Mouse (Mus musculus): Measurements from ENCODE around the gene Ada. TPM values are rescaled to one million over a fixed set of nuclear protein-coding genes. Genes with fewer than 3 reads are reported as not detected.
A peak's percentile ranks its signal among the peaks of the same experiment; 100 is the strongest.

The Ada gene
- total RNA-seq (2021): 1 to 10 TPM; 1.0 to 1.9 TPM
- long read RNA-seq, partial matches to known transcripts: 1 of 1 reads
- long read RNA-seq, other reads (novel, unspliced or antisense): 0 of 1 reads

DNA sequence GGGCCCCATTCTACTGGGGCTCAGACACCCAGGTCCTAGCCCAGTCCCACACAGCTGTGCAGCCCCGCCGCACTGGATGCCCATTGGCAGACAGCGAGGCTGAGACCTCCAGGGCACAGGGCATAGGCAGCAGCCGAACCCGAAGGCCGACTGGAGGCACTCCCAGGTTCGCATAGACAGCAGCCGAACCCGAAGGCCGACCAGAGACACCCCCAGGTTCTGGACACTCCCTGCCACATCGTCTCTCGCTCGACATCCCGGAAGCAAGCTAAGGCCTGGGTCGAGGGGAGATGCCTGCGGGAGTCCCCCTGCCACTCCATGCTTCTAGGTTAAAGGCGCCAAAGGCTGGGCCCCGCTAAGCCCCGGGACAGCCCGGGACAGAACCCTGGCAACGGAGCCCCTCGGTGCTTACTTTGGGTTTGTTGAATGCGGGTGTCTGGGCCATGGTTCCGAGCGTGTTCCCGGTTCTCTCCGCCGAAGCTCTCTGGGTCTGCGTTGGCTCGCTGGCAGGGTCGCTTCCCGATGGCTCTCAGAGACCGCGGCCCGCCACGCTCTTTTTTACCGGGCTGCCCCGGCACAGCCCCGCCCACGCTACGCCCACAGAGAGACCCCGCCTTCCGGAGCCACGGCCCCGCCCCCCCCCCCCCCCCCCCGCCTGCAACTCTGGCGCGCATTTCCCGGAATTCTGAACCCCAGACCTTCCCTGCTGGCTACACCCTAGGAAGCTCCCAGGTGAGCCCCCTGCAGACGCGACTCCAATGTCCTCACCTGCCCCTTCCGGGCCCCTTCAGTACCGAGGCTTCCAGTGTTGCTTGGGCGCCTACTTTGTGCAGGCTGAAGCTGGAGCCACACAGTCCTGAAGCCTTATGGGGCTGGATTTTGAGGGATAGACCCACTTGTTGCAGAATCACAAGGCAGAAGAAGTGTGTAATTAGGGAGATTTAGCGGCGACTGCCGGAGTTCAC lies at the start of gene Ada:
Gene Ada (minus strand): TSS at position 593 of the 965 bp plus-strand sequence.
- peak in 1 of 2 experiments; percentile 29 for DNase-seq (ENCODE audit: low spot score in 2 of 2)

DNA sequence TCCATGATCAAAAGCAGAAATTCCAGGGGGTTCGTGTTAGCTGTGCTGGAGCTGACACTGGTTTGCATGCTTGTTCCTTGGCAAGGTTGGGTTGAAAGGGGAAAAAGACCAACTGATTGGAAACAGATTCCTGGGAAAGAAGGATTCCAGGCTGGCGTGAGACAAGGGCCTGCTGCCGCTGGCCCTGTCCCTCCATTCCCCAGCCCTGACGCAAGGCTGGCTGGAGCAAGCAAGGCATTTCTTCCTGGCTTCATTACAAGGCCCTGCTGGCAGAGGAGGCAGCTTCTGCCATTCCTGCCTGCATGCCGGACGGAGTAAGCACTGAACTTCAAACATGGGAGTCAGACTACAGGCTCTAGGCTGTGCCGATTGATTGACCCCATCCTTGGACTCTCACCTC lies 48.4 kb upstream of the Ada start:
- no peak for DNase-seq (ENCODE audit: low spot score in 2 of 2)

DNA sequence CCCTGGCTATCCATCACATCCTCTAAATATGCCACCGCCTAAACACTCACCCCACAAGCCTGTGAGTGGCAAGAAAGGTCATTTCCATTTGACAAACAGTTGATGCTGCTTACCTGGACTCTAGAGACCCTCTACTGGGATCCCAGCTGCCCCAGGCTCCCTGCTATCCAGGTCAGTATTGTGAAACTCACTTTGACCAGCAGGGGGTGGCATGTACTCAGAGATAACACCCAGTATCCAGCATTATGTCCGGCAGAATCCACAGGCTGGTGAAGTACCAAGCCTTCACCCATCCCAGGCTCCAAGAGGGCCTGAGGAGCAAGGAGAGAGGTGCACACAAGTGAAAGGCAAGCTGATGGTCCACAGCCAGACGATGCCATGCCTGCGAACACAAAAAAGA lies 38.4 kb upstream of the Ada start:
- peak; percentile 59 to 85 for DNase-seq (ENCODE audit: low spot score in 2 of 2)

DNA sequence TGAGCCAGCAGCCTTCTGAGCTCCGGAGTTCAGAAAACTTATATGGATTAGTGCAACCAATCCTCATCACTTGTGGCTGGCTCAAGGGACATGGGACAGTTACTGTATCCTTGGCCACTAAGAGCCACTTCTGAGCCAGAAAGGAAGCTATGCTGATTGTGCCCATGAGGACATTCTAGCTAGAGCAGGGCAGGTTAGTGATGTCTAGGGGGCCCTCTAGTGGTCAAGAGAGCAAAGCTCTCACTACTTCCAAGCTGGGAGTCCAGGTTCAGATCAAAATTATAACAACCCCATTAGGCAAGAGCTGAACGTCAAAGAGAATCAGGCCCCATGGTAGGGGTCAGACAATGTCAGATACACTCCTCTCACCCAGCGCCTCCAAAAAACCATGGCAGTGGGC lies 37.7 kb upstream of the Ada start:
- DNase-seq (ENCODE audit: low spot score in 2 of 2): peak in 1 of 2 experiments; percentile 70

DNA sequence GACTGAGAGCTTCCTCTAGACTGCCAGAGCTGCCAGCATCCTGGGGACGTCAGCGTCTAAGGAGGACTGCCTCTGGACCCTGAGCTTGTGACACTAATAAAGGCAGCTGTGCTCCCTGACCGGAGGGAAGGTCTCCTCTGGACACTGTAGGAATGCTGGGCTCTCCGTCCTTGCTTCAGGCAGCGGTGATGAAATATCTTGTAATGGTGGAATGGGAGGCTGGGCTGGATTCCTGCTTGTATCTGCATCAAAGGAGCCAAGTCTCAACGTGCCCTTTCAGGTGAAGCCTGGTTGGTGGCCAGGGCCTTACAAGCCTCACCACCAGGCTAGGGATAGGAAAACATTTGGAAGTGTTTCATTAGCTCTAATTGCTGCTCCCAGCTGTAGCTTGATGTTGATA lies 37.0 kb upstream of the Ada start:
- no peak for DNase-seq (ENCODE audit: low spot score in 2 of 2)

DNA sequence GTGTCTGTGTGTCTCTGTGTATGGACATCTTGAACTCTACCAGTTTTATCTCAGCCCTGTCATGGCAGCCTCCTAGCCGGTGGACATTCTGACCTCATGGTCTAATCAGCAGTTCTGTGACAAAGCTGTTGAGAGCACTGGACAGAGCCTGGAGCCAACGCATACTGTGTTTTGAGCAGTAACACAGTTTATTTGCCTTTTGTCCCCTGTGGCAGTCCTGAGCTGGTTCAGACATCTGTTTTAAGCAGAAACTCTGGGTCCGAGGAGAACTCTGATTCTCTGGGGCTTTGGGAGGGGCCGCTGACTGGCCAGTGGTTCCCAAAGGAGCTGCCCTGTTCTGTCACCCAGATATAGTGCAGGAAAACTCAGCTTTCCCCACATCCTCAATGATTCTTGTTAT lies 33.9 kb upstream of the Ada start:
- DNase-seq (ENCODE audit: low spot score in 2 of 2): no peak

DNA sequence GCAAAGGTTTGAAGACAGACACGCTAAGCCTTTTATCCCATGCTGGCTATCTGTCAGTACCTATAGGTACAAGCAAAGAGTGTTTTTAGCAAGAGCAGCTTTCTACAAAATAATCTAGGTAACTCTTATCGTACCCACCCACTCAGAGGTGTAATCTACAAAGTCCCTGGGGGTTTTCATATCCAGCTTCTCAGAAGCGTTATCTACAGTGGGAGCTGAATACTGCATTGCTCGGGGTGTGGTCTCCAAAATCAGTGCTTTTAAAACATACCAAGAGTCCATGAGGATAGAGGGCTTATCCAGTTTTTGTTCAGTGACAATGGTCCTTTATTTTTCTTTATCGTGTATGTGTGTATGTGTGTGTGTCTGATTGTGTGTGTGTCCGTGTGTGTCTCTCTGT lies 33.3 kb upstream of the Ada start:
- no peak for DNase-seq (ENCODE audit: low spot score in 2 of 2)

DNA sequence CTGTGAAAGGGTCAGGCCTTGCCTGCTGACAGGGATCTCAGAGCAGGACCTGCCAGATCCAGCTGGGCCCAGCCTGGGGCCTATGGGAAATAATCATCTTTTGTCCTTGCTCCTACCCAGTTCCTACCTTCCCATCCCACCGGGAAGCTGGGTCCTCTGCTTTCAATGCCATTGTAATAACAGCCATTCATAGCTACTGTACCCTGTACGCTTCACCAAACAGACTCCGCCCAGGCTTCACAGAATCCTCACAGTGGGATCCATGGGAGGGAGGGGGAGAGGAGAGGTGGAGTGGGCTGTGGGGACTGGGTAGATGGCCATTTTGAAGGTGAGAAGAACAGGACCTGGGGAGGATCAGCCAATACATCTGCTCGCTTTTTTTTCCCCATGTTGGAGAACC lies 28.9 kb upstream of the Ada start:
- DNase-seq (ENCODE audit: low spot score in 2 of 2): no peak

DNA sequence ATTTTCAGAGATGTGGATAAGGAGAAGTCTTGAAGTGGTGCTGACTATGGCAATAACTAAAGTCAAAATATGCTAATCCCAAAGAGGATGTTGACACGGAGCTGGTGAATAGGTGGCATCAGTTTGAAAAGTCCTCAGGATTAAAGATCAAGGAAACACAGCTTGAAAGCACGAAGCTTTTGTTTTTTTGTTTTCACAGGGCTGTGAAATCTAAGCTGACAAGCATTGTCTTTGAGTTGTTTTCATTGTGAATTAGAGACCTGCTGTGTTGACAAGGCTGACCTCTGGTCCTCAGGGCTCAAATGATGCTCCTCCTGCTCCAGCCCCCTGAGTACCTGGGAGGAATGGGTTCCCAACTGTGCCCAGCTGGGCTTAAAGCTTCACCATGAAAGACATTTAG lies 27.0 kb upstream of the Ada start:
- DNase-seq (ENCODE audit: low spot score in 2 of 2): no peak

DNA sequence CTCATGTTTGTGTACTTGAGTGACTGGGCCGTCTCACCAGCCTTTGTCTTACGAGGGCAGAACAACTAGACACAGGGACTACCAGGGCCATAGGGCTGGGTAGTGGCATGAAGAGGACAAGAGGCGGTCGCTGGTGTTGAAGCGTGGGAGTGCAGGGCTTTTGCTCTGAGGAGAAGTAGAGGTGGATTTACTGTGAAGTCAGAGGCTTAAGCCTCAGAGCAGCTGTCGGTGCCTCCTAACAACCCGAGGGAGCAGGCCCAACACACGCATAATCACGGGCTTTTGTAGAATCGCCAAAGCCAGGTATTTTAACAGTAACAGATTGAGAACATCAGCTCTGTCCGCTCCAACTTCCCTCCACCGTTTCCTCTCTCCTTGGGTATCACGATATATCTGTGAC lies 26.6 kb upstream of the Ada start:
- DNase-seq (ENCODE audit: low spot score in 2 of 2): no peak

DNA sequence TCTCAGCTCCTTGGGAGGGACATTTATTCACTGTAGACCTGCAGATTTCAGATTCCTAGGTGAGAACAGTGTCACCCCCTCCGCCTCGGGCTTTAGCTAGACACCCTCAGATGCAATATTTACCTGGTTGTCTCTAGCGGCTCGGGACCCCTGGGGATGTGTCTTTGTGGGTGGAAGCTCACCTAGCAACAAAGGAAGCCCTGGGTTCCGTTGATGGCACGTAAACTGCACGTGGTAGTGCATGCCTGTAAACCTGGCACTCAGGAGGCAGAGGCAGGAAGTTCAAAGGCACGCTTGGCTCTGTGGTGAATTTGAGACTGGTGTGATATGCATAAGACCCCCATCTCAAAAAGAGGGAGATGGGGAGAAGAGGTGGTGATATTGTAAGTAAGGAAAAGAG lies 20.7 kb upstream of the Ada start:
- DNase-seq (ENCODE audit: low spot score in 2 of 2): no peak

DNA sequence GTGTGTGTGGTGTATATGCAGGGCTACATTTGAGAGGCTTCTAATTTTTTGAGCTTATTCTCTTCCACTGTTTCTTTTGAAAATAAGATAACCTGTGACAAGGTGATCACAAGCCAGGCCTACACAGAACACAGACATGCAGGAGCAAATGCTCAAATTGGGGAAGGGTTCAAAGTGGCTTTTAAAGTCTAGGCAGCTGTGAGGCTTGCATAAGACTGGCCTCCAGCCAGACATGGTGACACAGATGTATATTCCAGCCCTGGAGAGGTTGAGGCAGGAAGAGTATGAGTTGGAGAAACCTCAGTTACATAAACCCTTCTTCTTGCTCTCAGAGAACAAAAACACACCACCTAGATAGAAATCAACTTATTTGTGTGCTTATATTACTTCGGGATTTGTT lies 16.9 kb upstream of the Ada start:
- DNase-seq (ENCODE audit: low spot score in 2 of 2): no peak

DNA sequence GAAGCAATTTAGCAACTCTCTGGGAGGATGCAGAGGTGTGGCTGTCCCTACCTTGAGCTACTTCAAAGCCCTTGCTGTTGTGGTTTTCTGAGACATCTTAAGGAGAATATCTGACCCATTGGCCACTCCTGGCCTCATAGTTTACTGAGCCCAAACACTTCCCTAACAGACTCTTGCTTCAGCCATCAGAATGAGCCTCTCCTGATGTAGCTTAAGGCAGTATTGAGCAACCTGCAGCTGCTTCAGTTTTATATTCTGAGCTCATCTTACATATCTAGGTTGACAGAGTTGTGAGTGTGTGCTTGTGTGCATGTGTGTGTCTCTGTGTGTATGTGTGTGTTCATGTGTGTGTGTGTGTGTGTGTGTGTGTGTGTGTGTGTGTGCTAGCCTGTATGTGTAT lies 16.2 kb upstream of the Ada start:
- no peak for DNase-seq (ENCODE audit: low spot score in 2 of 2)

DNA sequence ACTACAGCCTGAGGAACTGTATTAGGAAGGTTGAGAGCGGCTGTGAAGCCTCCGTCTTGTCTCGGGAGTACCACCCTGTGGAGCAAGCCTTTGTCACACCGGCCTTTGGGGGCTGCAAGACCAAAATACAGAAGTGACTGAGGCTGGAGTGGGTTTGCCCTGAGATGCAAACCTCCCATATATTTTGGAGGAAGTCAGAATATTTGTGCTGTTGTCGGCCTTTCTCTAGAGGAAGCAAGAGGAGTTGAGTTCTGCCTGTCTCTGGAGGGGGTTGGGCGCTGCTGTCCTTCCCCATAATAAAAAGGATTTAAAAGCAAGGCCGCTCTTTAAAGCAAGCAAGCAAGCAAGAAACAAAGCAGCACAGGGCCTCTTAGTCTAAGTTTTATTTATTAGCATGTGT lies 11.4 kb upstream of the Ada start:
- DNase-seq (ENCODE audit: low spot score in 2 of 2): no peak

DNA sequence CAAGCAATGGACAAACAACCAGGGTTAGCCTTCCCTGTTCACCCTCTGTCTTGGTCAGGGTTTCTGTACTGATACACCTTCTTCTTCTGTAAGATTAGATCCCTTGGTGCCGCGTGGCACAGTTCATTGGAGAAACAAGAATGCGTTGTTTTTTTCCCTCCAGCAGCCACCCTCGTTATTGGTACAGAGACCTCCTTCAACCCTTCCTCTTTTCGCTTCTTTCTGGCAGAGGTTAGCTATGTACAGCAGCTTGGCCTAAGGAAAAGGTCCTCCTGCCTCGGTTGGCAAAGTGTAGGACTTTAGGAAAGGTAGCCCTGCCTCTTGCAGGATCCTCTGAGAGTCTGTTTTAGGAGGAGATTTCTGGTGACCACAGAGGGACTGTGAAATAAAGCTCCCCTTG lies 10.6 kb upstream of the Ada start:
- no peak for DNase-seq (ENCODE audit: low spot score in 2 of 2)

DNA sequence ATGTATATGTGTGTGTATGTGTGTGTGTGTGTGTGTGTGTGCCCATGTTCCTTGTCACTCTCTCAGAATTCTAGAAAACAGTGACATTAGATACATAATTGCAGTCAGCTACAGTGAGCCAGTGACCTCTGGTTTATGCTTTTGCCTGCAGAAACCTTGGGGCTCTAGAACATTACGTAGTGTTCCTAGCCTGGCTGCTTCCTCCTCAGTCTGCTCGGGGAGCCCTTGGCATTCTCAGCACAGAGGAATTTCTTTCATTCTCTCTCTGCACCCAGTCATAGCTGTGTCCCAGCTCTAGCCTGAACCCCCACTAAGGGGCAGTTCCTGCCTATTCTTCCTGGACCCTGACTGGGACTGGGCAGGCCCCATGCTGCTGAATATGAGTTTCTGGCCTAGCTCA lies 8.1 kb upstream of the Ada start:
- DNase-seq (ENCODE audit: low spot score in 2 of 2): no peak

DNA sequence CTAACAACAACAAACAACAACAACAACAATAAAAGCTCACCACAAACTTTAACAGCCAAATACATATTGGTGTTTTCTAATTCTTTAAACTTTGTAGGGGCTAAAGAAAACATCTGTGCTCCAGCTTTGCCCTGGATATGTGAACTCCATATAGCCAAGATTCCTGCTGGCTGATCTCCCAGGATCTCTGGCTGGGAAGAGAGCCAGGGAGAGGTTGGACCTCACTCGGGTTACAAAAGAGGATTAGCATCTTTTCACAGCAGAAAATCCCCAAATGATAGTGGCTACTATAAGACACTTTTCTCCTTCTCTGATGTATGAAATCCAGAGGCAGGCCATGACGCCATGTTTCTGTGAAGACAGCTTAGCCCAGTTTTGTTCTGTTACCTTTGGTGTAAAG lies 6.7 kb upstream of the Ada start:
- DNase-seq (ENCODE audit: low spot score in 2 of 2): no peak

DNA sequence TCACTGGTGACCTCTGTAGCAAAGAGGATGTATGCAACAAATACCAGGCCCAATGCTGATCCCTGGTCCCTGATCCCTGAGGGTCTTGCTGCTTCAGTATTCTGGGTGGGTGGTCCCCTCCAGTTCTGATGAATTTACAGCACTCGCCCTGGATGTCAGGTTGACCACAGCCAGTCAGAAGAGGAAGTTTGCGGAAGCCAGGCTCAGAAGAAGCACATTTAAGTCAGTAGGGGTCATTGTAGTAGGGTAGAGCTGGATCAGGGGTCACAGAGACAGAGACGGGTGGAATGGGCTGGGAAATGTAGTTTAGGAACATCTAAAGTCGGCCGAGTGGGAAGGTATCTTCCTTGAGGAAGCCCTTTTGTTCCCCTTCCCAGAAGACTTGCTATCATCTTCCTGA lies 4.2 kb upstream of the Ada start:
- no peak for DNase-seq (ENCODE audit: low spot score in 2 of 2)

DNA sequence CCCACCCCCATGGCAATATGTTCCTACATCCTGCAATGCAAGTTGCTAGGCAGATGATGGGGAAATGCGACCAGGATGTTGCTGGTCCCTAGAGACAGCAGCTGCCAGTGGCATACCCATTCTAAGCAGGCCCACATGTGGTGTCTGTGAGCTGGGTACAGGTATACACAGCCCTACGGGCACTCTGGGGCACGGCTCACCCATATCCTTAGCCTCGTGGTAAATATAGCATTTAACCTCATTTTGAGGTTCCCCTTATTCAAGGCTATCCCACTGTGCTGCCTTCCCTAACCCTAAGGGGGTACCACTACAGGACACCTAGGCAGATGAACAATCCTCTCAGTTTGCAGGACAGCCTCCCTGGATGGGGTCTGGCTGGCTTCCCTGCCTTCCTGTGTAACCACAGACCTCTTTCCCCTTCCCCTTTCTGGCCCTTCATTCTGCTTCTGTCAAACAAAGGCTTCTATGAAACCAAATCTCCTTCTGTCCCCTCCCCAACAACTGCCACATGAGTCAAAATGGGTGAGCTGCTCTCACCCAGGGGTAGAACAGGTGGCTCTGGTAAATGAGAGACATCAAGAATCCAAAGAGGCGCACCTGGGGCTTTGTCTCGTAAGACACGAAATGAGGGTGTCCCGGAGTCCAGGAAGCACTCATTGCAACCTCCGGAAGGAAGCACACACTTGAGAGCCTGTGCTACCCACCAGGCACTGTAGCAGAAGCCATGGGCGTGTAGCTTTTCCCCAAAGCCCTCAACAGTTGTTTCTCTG lies 5.1 kb downstream of the Ada start:
- no peak for DNase-seq (ENCODE audit: low spot score in 2 of 2)

DNA sequence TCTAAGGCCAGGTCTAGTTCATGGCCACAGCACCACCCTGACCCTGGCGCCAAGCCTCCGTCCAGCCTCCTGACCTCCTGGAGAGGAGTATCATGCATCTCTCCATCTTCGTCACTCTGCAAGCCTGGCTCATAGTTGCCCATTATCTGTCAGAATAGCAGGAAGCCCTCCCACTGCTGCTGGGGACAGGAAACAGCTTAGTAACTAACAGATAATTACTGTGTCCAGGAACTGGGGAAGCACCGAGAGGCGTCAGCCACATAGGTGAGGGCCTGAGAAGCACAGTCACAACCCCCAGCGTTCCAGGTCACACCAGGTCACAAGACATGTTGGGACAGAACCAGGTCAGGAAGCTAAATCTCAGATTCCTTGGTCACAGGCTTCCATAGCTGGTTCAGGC lies 6.7 kb downstream of the Ada start:
- no peak for DNase-seq (ENCODE audit: low spot score in 2 of 2)

DNA sequence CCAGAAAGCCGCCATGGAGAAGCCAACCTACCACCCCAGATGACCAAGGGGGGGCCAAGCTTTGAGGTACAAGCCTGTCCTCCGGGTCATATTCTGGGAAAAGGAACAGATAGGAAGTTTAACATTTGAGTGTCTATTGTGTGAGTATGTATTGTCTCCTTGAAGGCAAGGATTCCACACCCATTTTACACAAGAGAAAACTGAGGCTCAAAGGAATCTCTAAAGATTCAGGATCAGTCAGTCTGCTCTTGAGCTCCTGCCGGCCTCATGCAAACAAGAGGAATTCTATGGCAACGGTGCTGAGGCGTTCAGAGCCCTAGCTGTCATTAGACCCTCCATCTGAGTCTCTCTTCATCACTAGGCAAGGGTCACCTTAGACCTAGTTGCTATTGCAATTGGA lies 7.4 kb downstream of the Ada start:
- DNase-seq (ENCODE audit: low spot score in 2 of 2): no peak

DNA sequence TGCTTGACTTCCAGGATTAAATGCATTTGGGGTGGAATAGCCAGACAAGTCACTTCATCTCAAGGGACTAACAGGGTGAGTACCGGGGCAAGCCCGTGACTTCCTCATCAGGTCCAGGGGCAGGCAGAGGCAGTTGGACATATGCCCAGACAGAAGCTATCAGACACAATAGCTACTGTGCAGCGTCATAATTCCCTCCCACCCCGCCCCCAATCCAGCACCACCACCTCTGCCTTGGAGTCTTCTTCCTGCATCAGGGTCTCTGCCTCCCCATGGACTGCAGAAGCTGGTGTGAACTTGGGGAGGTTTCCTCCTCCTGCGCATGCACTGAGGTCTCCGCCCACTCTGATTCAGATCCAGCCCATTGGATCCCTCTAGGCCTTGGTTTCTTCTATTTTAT lies 14.1 kb downstream of the Ada start:
- no peak for DNase-seq (ENCODE audit: low spot score in 2 of 2)
